Mouse (Mus musculus) layer of hippocampus, postnatal 10 days (tissue): ENCODE results near the gene Slc25a17. TPM values are rescaled to one million over a fixed set of nuclear protein-coding genes. Genes with fewer than 3 reads are reported as not detected.

Source experiments
- DNase-seq, 2 experiments: peaks; one replicate each; pipeline ENCODE4 v3.0.0; 2021; ENCODE audit warnings: low spot score in 2 of 2
- long read RNA-seq: library from polyadenylated mRNA; stranded (forward); transcript quantifications from one replicate; pipeline ENCODE4 v2.0.0, GENCODE M21; 2023
- total RNA-seq, 2 experiments: library from RNA; stranded (reverse); gene quantifications; 2 replicates each; pipeline ENCODE4 v1.2.3; 2021

Gene Slc25a17
- 10 to 100 TPM; 58.1 to 61.2 TPM for total RNA-seq
- long read RNA-seq, transcript Slc25a17-201 (9 exons, 1,724 nt), result major isoform, 80 of 88 reads
- long read RNA-seq, partial matches to known transcripts, result 1 of 88 reads
- long read RNA-seq, other reads (novel, unspliced or antisense), result 7 of 88 reads

- DNase-seq, result peak; percentile 94
Measured at GRCm38 (mm10) chr15:81360345-81361021, at the start of gene Slc25a17. Gene Slc25a17, minus strand, starts transcription at chr15:81360812.

- DNase-seq, result no peak
Measured at GRCm38 (mm10) chr15:81408199-81408598, 47.6 kb upstream of the Slc25a17 start, which contains the start of gene Dnajb7. Gene Dnajb7, minus strand, starts transcription at chr15:81408299.

GRCm38 (mm10) chr15:81405008-81405407 is 44.4 kb upstream of the Slc25a17 start:
- no peak for DNase-seq

- peak; percentile 98 to 99 for DNase-seq
Measured at GRCm38 (mm10) chr15:81399638-81400315, 39.2 kb upstream of the Slc25a17 start, which contains the start of the genes St13 and Xpnpep3. Gene St13, minus strand, starts transcription at chr15:81400077. Gene Xpnpep3, plus strand, starts transcription at chr15:81400138.

- no peak for DNase-seq
Measured at GRCm38 (mm10) chr15:81399297-81399637, 38.7 kb upstream of the Slc25a17 start.

- no peak for DNase-seq
Measured at GRCm38 (mm10) chr15:81398189-81398588, 37.6 kb upstream of the Slc25a17 start.

GRCm38 (mm10) chr15:81394211-81394915 is 33.8 kb upstream of the Slc25a17 start:
- no peak for DNase-seq

- peak; percentile 16 to 30 for DNase-seq
Measured at GRCm38 (mm10) chr15:81392997-81393396, 32.4 kb upstream of the Slc25a17 start.

- no peak for DNase-seq
Measured at GRCm38 (mm10) chr15:81386327-81386726, 25.7 kb upstream of the Slc25a17 start.

- no peak for DNase-seq
Measured at GRCm38 (mm10) chr15:81378845-81379244, 18.2 kb upstream of the Slc25a17 start.

GRCm38 (mm10) chr15:81374621-81375020 is 14.0 kb upstream of the Slc25a17 start:
- no peak for DNase-seq

- no peak for DNase-seq
Measured at GRCm38 (mm10) chr15:81370356-81370755, 9.7 kb upstream of the Slc25a17 start.

GRCm38 (mm10) chr15:81368601-81369000 is 8.0 kb upstream of the Slc25a17 start:
- no peak for DNase-seq

GRCm38 (mm10) chr15:81366241-81366640 is 5.6 kb upstream of the Slc25a17 start:
- DNase-seq, result no peak

GRCm38 (mm10) chr15:81365246-81365645 is 4.6 kb upstream of the Slc25a17 start:
- DNase-seq, result no peak

- no peak for DNase-seq
Measured at GRCm38 (mm10) chr15:81364271-81364670, 3.7 kb upstream of the Slc25a17 start.

GRCm38 (mm10) chr15:81362501-81362900 is 1.9 kb upstream of the Slc25a17 start:
- no peak for DNase-seq

GRCm38 (mm10) chr15:81361417-81362015 is 904 bp upstream of the Slc25a17 start:
- no peak for DNase-seq

- no peak for DNase-seq
Measured at GRCm38 (mm10) chr15:81361022-81361404, 401 bp upstream of the Slc25a17 start.

- DNase-seq, result no peak
Measured at GRCm38 (mm10) chr15:81359421-81359820, 1.2 kb downstream of the Slc25a17 start.

- DNase-seq, result no peak
Measured at GRCm38 (mm10) chr15:81358943-81359342, 1.7 kb downstream of the Slc25a17 start.
